Mouse (Mus musculus): ENCODE results near the gene Tuba1c. TPM values are rescaled to one million over a fixed set of nuclear protein-coding genes. Genes with fewer than 3 reads are reported as not detected.
"Not testable (repeated sequence)": the region's sequence is repeated elsewhere in the genome, so short reads cannot be mapped to it uniquely, and the experiment has no call there.

The Tuba1c gene
- total RNA-seq, 2 experiments from 2014 or later, result 548 to 589 TPM

DNA sequence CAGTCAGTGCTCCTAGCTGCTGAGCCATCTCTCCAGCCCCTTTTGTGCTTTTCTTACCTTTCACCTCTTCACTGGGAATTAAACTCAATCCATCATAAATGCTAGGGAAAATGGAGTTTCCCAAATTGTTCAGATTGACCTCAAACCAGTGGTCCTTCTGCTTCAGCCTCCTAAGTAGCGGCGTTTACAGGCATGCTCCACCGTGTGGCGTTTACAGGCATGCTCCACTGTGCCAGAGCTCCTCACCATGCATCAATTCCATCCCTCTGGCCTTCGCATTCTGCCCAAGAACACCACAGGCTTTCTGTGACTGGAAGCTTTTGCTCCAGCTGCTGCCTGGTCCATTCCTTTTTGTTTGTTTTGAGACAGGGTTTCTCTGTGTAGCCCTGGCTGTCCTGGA, 2.6 kb upstream of the Tuba1c start:
- intact Hi-C loops (cut with DNase I), result no loop called here
- no peak for DNase-seq

DNA sequence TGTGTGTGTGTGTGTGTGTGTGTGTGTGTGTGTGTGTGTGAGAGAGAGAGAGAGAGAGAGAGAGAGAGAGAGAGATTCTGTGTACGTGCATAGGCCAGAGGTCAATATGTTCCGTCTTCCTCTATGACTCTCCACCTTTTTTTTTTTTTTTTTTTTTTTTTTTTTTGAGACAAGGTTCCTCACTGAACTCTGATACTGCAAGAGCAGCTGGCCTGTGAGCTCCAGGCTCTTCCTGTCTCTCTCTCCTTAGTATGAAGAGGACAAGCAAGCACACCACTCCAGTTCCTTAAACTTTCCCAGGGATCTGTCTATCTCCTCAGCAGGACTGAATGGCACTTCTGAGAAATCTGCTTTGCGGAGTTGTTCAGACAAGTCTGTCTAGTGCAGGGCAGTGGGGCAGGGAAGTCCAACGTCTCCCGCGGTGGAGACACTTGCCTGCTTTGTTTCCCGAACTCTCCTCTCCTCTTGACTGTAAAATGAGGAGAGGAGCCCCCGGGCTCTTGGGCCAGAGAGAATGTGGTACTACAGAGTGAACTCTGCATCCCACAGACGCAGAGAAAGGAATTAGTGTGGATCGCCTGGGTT, 725 bp upstream of the Tuba1c start:
- intact Hi-C loops (cut with DNase I), result no loop called here
- no peak for DNase-seq

DNA sequence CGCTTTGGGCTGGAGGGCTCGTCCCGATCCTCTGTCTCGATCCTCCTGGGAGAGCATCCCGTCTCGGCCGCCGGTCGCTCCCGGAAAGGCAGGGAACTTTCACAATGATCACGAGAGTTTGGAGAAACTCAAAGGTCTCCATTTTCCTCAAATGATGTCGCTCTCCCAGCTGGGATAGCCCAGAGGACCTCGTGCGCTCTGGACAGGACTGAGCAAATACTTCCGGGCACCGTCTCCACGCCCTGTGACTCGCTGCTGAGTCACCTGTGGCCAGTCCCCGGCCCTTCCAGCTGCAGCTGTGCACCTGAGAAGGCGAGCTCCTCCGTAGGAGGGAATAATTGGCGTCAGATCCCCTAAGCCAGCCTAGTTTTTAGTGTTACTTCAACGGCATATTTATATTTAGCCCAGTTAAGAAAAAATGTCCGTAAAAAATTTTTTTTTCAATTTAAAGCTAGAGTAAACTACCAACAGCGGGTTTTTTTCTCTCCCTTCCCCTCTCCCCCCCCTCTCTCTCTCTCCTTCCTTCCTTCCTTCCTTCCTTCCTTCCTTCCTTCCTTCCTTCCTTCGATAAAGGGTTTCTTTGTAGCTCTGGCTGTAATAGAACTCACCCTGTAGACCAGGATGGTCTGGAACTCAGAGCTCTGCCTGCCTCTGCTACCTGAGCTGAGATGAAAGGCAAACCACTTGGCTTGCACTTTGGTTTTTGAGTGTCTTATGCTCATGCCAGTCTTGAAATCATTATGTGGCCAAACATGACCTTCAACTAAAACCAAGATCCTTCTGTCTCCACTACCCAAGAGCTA, 1.1 kb downstream of the Tuba1c start:
- no peak for DNase-seq
- intact Hi-C loops (cut with DNase I), result loop anchor here (10.0 kb wide), 1 partner anchor 164 kb away; no protein-coding TSS in a partner anchor

DNA sequence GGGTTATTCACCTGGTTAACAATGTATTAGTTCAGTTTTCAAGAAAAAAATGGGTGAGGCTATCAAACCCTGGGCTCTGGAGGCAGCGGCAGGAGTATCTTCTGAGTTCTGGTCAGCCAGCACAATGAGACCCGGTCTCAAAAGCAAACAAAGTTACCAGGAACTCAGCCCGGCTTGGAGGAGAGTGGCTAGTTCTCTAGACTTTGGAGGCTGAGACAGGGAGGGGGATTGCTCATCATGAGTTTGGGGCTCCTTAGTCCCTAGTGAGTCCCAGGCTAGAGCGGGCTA, 1.6 kb downstream of the Tuba1c start:
- no peak for DNase-seq
- intact Hi-C loops (cut with DNase I), result loop anchor here (10.0 kb wide), 1 partner anchor 163 kb away; no protein-coding TSS in a partner anchor

DNA sequence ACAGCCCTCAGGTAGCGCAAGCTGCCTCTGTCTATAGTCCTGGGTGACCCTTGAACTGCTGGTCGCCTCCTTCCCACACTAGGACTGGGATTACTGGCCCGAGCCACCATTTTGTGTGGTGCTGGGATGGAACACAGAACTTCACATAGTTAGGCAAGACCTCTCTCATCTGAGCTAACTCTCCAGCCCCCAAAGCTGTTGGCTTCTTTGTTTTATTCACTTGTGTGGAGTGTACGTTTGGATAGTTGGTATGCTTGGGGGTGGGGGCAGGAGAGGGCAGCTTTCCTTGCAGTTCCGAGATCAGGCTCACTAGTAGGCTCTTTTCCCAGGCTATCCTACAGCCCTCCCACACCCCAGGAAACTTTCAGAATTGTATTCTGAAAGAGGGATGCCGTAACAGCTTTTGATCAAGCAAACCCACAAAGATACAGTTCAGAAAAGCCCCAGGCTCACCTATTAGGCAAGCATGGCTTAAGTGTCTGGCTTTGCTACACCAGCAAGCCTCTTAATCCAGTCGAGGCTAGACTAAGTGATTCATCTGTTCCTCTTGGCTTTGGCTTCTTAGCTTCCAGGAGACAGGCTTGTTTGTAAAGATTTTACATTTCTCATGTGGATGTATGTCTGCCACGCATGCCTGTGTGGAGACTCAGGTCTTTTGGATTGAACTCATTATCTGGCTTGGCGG, 2.5 kb downstream of the Tuba1c start:
- DNase-seq, result no peak
- intact Hi-C loops (cut with DNase I), result loop anchor here (10.0 kb wide), 1 partner anchor 163 kb away; no protein-coding TSS in a partner anchor

DNA sequence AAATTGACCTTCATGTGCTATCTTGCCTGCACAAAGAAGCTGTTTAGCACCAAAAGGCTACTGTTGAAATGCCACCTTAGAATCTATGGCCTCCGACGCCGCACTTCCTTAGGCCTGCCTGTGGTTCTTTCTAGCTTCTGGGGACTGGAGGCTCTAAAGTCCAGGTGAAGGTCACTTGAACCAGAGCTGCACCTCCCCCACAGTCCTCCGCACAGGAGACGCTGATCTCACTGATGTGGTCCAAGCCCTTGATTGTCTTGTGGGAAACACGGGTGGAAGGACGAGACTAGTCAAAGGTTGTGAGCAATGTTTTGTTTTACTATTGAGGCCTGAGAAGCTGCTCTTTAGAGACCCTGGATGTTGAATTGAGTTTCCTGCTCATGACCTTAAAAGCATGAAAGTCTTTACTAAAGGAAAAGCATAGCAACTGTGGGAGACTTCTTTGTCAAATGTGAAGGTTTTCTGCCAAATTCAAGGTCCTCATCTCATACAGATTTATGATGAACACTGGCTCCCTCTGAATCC, 3.1 kb downstream of the Tuba1c start:
- no peak for DNase-seq
- intact Hi-C loops (cut with DNase I), result loop anchor here (10.0 kb wide), 1 partner anchor 162 kb away; no protein-coding TSS in a partner anchor

DNA sequence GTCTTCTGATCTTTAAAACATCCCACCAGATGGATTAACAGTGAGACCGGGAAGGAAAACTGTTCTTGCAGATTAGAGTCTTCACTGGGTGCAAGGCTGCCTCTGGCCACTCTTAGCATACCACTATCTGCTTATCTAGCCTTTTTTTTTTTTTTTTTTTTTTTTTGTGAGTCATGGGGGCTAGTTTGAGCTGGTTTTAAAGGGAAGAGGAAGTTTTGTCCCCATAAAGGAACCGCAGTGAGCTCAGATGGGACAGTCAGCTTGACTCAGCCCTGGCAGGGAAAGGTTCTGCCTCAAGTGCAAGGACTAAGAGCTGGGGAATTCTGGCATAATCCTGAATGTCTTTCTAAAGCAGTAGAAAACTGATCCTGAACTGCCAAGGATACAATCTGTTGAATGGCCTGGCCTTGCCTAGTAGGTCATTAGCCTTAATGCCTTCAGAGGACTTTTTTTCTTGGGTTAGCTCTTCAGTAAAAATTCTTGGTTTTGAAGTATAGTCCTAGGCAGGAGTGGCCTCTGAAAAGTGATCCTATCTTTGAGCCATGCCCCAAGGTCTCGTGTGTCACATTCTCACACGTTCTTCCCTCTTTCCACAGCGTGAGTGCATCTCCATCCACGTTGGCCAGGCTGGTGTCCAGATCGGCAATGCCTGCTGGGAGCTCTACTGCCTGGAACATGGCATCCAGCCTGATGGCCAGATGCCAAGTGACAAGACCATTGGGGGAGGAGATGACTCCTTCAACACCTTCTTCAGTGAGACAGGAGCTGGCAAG, 4.0 kb downstream of the Tuba1c start:
- DNase-seq, result no peak
- intact Hi-C loops (cut with DNase I), result loop anchor here (10.0 kb wide), 1 partner anchor 161 kb away; no protein-coding TSS in a partner anchor

DNA sequence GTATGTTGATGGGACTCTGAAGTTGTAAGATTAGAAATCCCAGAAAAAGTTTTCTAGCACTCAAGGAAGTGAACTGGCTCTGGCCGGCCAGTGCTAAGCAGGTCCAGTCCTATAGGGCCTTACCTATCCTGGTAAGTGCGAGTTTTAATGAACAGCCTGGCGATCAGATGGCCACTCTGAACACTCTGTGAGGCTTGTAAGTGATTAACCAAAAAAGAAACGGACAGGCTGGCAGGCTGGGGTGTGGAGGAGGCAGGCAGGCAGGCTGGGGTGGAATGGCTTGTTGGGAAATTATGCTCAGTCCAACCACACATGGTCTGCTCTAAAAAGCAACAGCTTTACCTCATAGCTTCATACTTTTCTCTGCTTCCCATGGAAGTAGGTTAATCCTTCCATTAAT, 5.7 kb downstream of the Tuba1c start:
- intact Hi-C loops (cut with DNase I), result loop anchor here (10.0 kb wide), 1 partner anchor 159 kb away; no protein-coding TSS in a partner anchor
- no peak for DNase-seq

DNA sequence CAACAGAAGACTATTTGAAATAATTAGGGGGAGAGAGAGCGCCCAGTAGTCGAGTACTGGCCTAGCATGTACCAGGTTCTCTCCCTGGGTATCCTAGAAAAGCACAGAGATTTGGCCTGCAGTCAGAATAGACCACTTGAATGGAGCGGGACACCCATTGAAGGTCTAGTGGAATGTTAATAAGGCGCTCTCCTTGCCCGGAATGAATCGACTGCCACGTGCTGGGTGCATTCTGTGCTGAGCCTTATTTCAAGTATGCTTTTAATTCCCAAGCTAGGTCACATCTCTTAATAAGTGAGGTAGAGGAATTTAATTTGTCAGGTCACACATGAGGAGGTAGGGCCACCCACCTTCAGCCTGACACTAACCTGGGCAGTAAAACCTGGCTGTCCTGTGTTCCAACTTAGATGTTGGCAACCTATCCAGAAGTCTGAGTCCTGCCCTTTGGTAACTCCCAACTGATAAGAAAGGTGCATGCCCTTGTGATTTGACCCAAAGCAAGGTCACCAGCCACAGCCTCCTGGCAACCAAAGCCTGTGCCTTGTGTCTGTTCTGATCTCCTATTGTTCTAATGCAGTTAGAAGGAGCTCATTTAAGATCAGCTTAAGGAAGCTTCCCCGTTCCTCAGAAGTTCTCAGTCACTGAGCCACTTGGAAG, 6.7 kb downstream of the Tuba1c start:
- intact Hi-C loops (cut with DNase I), result loop anchor here (10.0 kb wide), 1 partner anchor 158 kb away; no protein-coding TSS in a partner anchor
- no peak for DNase-seq

DNA sequence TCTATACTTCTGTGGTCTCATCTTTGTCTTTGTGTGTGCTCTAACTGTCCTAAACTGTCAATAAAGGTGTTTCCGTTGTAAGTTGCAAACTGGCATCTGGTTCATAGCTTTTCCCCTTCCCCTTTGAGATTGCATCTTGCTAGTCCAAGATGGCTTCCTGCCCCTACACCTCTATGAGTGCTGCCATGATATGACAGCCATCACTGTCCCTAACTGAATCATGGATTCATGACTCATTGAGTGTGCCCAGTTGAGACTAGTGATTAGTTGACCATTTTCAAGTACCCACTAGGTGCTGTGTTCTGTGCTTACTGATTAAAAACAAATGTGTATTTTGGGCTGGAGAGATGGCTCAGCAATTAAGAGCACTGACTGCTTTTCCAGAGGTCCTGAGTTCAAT, 8.3 kb downstream of the Tuba1c start:
- intact Hi-C loops (cut with DNase I), result loop anchor here (10.0 kb wide), 1 partner anchor 157 kb away; no protein-coding TSS in a partner anchor

DNA sequence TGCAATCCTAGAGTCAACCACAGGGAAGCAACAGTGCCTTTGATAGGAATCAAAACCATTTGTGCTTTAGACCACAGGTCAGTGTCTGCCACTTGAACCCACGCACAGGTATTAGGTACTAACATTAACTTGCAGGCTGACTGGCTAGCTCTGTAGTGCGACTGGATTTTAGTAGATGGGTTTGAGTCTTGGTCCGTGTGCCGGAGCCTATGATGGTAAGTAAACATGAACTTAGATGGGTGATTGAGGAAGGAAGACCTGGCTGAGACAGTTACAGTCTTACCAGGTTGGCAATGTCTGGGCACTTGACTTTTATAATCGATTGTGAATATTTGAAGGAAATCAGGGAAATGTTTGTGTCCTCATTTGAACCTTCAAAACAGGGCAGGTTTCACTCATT, 9.1 kb downstream of the Tuba1c start:
- no peak for DNase-seq

More for the DNA sequence above, 8.3 kb downstream of the Tuba1c start:
- DNase-seq, result no peak

DNA sequence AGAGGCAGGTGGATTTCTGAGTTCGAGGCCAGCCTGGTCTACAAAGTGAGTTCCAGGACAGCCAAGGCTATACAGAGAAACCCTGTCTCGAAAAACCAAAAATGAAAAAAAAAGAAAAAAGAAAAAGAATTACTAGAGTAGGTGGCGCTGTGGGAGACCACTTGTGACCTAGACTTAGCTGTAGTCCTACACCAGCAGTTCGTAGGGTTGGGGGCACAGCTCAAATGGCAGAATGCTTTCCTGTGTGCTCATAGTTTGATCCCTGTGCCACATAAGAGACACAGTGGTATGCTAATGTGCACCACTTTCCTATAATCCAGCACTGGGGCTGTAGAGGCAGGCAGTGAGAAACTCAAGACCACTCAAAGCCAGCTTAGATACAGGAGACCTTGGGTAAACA, 9.6 kb downstream of the Tuba1c start:
- no peak for DNase-seq
- intact Hi-C loops (cut with DNase I), result loop anchor here (10.0 kb wide), 1 partner anchor 155 kb away; no protein-coding TSS in a partner anchor

More for the DNA sequence above, 9.1 kb downstream of the Tuba1c start:
- intact Hi-C loops (cut with DNase I), result loop anchor here (10.0 kb wide), 1 partner anchor 156 kb away; no protein-coding TSS in a partner anchor

DNA sequence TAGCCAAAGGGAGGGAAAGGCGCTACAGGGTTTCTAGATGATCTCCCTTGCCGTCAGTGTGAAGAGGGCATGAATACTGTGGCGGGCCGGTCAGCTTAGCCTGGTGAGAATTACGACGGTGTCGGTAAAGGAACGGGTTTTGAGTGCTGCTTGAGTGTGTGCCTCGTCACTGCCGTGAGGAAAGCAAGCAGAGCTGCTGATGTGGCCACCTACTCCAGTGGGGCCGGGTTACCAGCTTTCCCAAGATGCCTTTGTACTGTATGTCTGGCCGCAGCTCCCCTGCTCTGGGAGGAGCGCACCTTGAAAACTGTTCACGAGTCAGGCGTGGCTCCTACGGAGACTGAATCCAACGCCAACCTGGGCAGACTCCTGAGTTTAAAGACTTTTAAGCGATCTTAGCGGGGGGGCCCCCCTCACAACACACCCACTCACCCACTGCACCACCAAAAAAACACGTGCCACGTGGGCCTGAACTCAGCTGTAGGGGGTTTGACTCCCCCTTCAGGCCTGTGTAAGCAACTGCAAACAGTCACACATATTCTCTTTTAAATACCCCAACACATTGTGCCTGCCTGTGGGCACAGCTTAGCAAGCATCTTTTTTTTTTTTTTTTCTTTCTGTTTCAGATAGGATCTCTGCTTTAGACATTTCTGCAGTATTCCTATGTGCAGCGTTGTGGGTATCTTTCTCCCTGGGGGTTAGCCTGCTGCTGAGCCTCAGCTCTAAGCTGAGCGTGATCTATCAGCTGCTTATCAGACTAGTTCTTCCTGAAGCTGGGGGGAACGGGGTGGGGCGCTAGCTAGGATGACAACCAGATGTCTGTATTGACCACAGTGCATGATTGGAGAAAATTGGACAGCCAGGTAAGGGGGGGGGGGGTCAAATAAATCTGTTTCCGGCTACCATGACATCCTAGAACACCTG, 10.6 kb downstream of the Tuba1c start:
- intact Hi-C loops (cut with DNase I), result loop anchor here (10.0 kb wide), 1 partner anchor 155 kb away; no protein-coding TSS in a partner anchor

DNA sequence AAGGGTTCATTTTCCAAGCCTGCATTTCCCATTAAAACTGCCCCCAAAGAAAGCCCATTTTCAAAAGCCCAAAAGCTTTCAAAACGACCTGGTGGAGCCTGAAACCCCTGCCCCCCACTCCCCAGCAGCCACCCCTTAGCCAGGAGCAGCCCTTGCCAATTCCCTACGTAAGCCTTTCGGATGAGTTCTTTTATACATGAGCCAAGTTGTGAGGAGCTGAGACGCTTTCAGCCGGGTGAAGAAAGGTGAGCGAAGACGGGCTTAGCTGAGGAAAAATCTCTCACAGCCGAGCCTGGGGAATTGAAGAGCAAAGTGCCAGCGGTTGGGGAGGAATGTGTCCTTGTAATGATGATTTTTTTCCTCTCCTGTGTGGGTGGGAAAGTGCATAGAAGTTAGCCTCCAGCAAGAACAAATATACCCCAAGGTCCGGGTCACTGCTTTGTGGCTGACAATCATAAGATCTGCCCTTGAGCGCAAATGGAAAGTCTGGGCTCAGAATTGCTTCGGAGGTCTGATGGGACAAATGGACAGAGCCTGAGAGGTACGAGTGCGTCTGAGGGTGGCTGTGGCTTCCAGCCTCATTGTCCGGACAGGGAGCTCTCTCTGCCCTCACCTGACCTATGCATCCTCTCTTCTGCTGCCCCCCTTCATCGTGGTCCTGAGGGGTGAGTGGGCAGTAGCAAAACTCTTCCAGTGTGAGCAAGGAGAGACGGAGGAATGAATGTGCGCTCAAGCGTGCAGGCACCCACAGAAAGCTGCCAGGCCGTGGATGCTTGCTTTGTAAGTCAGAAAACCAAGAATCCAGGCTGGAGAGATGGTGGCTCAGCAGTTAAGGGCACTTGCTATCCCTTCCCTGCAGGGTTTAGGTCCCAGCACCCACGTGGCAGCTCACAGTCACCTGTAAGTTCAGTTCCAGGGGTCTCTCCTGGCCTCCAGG, 11.5 kb downstream of the Tuba1c start:
- intact Hi-C loops (cut with DNase I), result no loop called here
- no peak for DNase-seq

More for the DNA sequence above, 10.6 kb downstream of the Tuba1c start:
- DNase-seq, result no peak

DNA sequence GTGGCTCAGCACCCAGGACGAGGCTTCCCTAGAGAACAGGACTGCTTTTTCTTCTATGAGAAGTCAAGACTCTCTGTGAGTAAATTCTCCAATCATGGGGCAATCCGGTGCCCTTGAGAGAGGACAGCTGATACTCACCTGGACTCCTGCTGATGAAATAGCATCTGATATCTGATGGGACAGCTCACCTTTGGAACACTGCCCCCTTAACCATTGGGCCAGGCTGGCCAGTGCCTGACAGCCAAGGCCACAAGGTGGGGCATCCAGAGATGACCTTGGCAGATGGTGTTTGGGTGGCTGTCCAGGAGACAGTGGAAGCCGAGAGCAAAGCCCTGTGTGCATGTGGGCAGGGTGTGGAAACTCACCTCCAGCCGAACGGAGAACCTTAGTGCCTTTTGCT, 12.6 kb downstream of the Tuba1c start:
- intact Hi-C loops (cut with DNase I), result no loop called here
- no peak for DNase-seq

DNA sequence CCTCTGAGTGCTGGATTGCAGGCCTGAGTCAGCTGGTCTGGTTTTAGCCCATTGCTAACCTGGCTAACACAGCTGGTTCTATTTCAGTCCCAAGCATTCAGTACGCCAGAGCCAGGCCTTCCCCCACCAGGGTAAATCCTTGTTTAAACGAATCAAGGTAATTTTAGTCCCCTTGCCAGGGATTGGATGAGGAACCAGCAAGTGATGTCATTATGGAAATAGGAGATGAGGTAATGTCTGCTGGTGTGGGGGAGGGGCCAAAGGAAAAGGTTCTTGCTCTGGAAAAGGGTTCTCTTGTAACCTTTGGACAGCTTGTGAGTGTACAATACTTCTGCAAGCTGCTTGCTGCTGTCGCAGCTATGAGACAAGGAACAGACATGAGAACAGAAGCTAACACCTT, 15.2 kb downstream of the Tuba1c start:
- intact Hi-C loops (cut with DNase I), result no loop called here
- DNase-seq, result no peak

DNA sequence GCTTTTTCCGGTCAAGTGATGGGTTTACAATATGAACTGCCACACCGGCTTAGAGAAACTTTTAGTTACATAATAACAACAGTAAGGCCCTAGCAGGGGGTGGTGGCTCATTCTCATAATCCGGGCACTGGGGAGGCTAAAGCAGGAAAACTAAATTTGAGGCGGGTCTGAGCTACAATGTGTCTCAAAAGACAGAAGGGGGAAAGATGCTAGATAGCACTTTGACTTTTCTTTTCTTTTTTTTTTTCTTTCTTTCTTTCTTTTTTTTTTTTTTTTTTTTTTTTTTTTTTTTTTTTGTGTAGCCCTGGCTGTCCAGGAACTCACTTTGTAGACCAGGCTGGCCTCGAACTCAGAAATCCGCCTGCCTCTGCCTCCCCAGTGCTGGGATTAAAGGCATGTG, 16.0 kb downstream of the Tuba1c start:
- DNase-seq; intact Hi-C loops (cut with DNase I): not testable (repeated sequence)
